Mouse (Mus musculus): ENCODE measurements around the gene Wdtc1.

Wdtc1 gene

GRCm38 (mm10) chr4:133281513-133281912 is 71.8 kb downstream of the Wdtc1 start:
- no peak for DNase-seq

- no peak for DNase-seq
These were observed 74.8 kb downstream of the Wdtc1 start for GRCm38 (mm10) chr4:133278482-133278881.

GRCm38 (mm10) chr4:133278067-133278466 is 75.2 kb downstream of the Wdtc1 start:
- DNase-seq, result no peak

- peak; percentile 97 for DNase-seq
These were observed 75.9 kb downstream of the Wdtc1 start, which contains the start of gene Tmem222 for GRCm38 (mm10) chr4:133277104-133278026. Tmem222 (minus strand) TSS chr4:133277792.

GRCm38 (mm10) chr4:133270929-133271328 is 82.4 kb downstream of the Wdtc1 start:
- DNase-seq, result no peak

- DNase-seq, result no peak
These were observed 83.7 kb downstream of the Wdtc1 start for GRCm38 (mm10) chr4:133269596-133269995.

- no peak for DNase-seq
These were observed 84.3 kb downstream of the Wdtc1 start for GRCm38 (mm10) chr4:133268931-133269330.

GRCm38 (mm10) chr4:133266248-133266880 is 86.9 kb downstream of the Wdtc1 start:
- DNase-seq, result no peak

GRCm38 (mm10) chr4:133265759-133266158 is 87.5 kb downstream of the Wdtc1 start:
- no peak for DNase-seq

GRCm38 (mm10) chr4:133265297-133265696 is 88.0 kb downstream of the Wdtc1 start:
- DNase-seq, result no peak

- no peak for DNase-seq
These were observed 88.7 kb downstream of the Wdtc1 start for GRCm38 (mm10) chr4:133264559-133264958.

GRCm38 (mm10) chr4:133263756-133264155 is 89.5 kb downstream of the Wdtc1 start:
- no peak for DNase-seq

- no peak for DNase-seq
These were observed 90.4 kb downstream of the Wdtc1 start, which contains the start of gene Sytl1 for GRCm38 (mm10) chr4:133262882-133263281. Sytl1 (minus strand) TSS chr4:133263113.

GRCm38 (mm10) chr4:133262375-133262765 is 90.9 kb downstream of the Wdtc1 start:
- no peak for DNase-seq

GRCm38 (mm10) chr4:133261641-133262374 is 91.5 kb downstream of the Wdtc1 start:
- DNase-seq, result no peak

- no peak for DNase-seq
These were observed 95.4 kb downstream of the Wdtc1 start for GRCm38 (mm10) chr4:133257798-133258408.

- no peak for DNase-seq
These were observed 96.1 kb downstream of the Wdtc1 start for GRCm38 (mm10) chr4:133257230-133257629.

GRCm38 (mm10) chr4:133256820-133257219 is 96.5 kb downstream of the Wdtc1 start:
- DNase-seq, result no peak

- DNase-seq, result no peak
These were observed 97.9 kb downstream of the Wdtc1 start for GRCm38 (mm10) chr4:133255392-133255791.

- DNase-seq, result no peak
These were observed 99.9 kb downstream of the Wdtc1 start for GRCm38 (mm10) chr4:133253412-133253811.

GRCm38 (mm10) chr4:133252089-133252488 is 101.2 kb downstream of the Wdtc1 start:
- DNase-seq, result no peak

- no peak for DNase-seq
These were observed 102.1 kb downstream of the Wdtc1 start for GRCm38 (mm10) chr4:133251214-133251613.

- peak; percentile 84 for DNase-seq
These were observed 102.7 kb downstream of the Wdtc1 start for GRCm38 (mm10) chr4:133250609-133251008.

All from right cerebral cortex, postnatal 25 days (tissue).